Mouse (Mus musculus): ENCODE measurements around the gene Calr4.

Calr4 gene

DNA sequence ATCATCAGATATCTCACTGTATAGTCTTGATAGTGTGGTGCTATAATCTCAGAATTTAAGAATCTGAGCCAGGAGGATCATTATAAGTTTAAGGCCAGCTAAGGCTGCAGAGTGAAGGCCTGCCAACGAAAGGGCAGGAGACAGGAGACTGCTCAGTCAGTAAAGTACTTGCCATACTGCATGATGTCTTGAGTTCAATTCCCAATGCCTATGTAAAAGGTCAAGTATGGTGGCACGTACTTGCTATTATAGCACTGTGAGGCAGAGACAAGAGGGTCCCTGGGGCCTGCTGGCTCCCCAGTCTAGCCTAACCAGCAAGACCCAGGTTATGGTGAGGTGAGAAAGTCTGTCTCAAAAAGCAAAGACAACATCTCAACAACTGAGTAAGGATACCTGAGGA lies at the start of gene Calr4:
TSS of gene Calr4 (plus strand) at position 301 of the 400 bp plus-strand sequence.
- no peak for DNase-seq (ENCODE audit: low read depth)

DNA sequence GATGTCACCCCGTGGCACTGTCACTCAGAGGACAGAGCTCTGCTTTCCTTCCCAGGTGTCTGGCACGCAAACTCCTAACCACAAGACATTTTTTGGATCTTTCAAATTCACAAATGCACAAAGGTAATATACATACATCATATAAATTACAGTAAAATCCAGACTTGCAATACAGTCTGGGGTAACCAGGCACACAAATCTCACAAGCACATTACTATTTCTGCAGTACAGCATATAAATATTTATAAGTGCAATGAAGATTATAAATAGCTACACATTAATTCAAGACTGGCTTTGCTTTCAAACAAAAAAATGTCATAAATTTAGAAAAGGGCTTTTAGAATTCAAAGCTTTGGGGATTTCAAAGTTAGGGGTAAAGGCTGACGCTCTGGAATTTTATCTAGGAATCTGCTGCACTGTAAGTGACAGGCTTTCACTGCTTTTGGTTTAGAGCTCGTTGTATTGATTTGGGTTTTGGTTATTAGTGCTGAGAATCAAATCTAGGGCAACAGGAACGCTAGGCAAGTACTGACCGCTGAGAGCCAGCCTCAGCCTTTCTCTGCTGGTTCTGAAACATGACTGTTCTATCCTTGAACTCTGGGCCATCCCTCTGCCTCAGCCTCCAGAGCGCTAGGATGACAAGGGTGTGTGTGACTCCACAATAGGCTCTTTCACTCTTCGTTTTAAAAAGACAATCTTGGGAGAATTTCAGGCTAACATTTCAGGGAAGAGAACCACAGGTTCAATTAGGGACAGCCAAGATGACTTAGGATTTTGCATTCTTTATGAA lies 48.5 kb upstream of the Calr4 start:
- DNase-seq (ENCODE audit: low read depth) = no peak

GRCm38 (mm10) chr4:109191598-109191997 lies 42.7 kb upstream of the Calr4 start:
- no peak for DNase-seq (ENCODE audit: low read depth)

- DNase-seq (ENCODE audit: low read depth) = no peak
These were observed 40.4 kb upstream of the Calr4 start for GRCm38 (mm10) chr4:109193886-109194285.

DNA sequence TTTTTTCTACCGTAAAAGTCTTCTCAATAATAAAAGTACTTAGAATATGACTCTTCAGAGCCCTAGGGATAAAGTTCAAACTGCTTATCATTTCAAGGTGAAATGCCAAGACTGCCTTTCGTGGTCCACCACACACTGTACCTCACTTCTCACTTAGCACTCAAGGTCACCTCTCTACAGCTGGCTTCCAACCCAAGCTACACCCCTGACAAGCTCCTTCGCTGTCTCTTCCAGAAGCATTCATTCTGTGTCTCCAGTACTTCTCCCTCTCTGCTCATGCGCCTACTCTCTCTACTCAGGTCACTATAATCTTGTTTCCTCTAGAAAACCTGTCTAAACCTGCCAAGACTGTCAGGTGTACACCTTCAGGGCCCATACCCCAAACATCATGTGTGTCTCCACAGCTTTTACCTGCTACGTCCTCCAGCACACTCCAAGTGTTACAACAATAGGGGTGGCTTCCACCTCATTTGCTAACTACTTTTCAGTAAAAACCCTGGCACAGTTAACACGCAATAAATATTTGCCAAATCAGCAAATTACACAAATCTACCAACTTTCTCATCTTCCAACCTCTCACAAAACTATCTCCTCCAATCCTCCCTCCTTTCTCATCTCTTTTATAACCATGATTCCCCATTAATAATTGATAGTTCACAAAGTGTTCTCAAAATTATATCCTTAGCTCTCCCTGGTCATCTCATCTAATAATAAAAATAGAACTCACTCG lies 38.2 kb upstream of the Calr4 start:
- no peak for DNase-seq (ENCODE audit: low read depth)

DNA sequence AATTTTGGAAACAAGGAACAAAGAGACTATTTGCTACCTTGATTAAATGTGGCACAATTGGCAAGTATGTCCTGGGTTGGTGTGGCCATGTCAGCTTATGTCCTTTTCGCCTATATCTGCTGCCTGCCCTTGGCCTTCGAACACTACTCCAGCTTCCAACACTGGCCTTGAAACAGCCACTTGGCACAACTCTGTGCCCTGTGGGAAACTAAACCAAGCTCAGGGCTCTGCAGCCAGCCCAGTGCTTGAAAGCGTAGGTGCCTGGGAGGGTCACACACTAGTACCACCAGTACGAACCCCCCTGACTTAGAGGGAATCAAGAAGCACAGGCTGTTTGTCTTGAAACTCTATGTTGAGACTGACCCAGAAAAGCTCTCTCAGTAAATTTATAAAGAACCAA lies 35.2 kb upstream of the Calr4 start:
- no peak for DNase-seq (ENCODE audit: low read depth)

GRCm38 (mm10) chr4:109201582-109202424 lies 32.5 kb upstream of the Calr4 start, which contains the start of gene Osbpl9:
Osbpl9 (minus strand) TSS chr4:109202272.
- peak; percentile 94 for DNase-seq (ENCODE audit: low read depth)

DNA sequence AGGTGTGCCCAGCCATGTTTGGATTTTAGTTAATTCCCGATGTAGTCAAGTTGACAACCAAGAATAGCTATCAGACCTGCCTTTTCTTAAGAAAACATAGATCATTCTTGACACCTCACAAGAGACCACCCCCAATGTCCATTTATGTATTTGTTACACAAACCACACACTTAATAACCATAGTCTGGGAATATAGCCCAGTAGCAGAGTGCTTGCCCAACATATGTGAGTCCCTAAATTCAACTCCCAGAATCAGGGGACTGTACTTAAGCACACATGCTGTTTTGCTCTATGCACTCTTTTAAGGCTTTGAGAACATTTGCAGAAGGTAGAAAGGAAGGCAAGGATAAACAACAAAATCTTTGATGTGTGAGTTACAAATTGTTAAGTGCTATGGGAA lies 30.4 kb upstream of the Calr4 start:
- DNase-seq (ENCODE audit: low read depth) = no peak

- no peak for DNase-seq (ENCODE audit: low read depth)
These were observed 29.9 kb upstream of the Calr4 start for GRCm38 (mm10) chr4:109204416-109204815.

DNA sequence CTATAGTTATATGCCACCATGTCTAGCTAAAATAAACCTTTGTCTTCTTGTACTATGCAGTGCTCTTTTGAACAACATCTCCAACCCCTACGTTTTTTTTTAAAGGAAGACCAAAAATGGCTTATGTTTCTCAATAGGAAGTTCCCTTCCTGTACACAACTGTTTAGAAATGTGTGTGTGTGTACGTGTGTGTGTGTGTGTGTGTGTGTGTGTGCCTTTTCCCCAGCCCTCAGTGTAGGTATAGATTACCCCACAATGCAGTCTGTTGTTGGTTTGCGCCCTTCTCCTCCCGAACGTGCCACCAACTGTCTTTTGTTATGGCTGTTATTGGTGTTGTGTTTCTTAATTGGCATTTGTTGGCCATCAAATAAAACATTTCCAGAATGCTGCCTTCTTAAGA lies 26.8 kb upstream of the Calr4 start:
- no peak for DNase-seq (ENCODE audit: low read depth)

DNA sequence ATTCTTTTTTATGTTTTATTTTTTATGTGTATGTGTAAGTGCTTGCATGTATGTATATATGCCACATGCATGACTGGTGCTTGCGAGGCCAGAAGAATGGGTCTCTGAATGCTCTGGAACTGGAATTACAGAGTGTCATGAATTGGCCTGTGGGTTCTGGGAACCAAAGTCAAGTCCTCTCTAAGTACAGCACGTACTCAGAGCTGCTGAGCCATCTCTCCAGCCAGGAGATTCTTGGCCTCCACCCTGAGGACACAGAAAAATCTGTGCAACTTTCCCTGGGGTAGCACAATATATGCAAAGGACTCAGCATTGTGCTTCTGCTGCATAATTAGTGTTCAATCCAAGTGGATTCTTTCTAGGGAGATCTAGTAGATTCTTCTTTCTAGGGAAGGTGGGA lies 24.0 kb upstream of the Calr4 start:
- DNase-seq (ENCODE audit: low read depth) = no peak

GRCm38 (mm10) chr4:109210881-109211280 lies 23.4 kb upstream of the Calr4 start:
- no peak for DNase-seq (ENCODE audit: low read depth)

GRCm38 (mm10) chr4:109213986-109214385 lies 20.3 kb upstream of the Calr4 start:
- no peak for DNase-seq (ENCODE audit: low read depth)

DNA sequence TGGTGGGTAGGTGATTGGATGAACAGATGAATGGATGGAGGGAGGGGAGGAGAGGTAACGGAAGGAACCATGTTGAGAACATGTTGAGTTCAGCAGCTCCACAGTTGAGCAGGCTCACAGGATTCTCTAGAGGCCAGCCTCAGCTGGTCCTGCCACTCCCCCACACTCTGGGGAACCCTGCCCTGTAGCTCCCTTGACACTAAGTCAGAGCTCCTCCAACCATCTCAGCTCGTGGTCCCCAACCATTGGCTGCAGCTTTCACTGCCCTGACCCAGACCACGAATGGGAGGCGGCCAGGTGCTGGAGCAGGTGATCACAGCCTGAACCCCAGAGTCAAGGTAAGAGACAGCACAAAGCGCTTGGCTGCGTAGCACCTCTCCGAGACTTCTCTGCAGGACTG lies 16.3 kb upstream of the Calr4 start:
- no peak for DNase-seq (ENCODE audit: low read depth)

DNA sequence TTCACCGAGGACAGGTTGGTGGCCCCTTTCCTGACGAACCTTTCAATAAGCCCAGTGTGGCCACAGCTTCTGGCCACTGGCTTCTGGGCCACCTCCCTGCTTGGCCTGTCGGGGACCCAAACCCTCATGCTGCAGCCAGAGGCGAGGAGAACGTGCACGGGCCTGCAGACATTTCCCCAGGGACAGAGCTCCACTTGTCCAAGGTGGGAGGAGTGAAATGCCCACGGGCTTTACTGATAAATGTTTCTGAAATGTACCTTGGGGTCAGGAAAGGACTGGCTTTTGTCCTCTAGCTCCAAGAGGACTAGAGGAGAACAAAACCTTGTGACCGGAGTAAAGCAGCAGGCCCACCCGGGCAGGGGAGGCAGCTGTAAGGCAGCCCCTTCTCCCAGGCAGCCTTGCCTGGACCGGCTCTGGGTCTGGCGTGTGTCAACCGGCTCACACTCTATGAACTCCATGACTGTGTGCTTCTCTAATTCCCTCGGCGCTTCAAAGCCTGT lies 13.8 kb upstream of the Calr4 start:
- DNase-seq (ENCODE audit: low read depth) = no peak

DNA sequence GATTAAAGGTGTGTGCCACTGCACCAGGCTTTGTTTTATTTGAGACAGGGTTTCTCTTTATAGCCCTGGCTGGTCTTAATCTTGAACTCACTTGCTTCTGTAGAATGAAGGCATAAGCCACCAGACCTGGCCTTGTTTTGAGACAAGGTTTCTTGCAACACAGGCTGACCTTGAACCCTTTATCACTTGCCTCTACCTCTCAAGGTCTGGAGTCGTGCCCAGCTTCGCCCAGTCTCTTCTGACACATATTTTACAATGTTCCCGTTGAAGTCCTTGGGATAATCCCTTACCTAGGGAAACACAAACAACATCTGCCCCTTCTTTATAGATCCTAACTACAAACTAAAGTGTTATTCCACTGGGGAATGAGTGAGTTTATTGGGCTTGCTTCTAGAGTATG lies 12.3 kb upstream of the Calr4 start:
- no peak for DNase-seq (ENCODE audit: low read depth)

DNA sequence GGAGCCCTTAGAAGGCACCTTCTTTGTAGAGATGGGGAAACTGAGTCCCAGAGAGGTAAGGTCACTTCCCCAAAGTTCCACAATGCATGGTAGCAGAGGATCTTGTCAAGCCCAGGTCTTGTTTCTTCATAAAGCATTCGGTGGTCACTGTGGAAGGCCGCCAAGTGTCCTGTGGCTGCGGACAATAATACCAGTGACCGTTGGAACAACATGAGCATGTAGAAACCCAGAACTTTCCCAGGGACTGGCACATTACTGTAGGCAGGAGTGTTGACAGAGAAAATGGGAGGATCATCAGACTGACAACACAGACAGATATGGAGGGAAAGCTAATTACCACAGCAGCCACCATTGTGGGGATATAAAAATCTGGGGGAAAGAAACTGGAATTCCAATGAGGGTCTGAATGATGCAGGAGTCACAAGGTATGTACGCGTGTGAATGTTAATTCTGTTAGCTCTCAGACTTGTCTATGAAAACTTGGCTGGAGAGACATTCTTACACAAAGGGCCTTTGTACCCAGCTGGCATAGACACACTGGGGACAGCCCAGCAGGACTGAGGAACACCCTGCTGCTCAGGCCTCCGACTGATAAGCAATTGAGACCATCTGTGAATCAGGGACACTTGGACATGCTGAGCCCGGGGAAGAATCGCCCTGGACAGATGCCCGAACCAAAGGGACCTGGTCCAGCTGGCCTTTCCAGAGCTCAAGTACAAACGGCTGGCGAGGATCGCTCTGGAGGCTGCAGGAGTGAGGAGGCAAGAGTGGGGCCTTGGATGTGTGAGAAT lies 9.3 kb upstream of the Calr4 start:
- DNase-seq (ENCODE audit: low read depth) = no peak

DNA sequence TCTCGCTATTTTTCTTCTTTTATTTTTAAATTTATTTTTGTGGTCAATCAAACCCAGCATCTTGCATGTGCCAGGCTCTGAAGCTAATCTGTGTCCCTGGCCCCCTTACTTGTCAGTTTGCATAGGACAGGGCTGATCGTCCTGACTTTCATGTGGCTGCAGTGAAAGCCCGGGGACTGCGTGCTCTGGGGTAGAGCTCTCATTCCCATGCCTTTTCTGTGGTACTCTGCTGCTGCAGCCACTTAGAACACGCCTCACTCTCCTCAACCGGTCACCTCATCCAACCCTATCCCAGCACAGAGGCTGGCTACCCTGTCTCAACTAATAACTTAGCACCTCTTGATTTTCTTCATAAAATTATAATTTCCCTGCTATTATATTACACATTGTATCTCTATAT lies 8.7 kb upstream of the Calr4 start:
- DNase-seq (ENCODE audit: low read depth) = no peak

- no peak for DNase-seq (ENCODE audit: low read depth)
These were observed 8.2 kb upstream of the Calr4 start for GRCm38 (mm10) chr4:109226071-109226470.

GRCm38 (mm10) chr4:109229766-109230279 lies 4.5 kb upstream of the Calr4 start:
- no peak for DNase-seq (ENCODE audit: low read depth)

DNA sequence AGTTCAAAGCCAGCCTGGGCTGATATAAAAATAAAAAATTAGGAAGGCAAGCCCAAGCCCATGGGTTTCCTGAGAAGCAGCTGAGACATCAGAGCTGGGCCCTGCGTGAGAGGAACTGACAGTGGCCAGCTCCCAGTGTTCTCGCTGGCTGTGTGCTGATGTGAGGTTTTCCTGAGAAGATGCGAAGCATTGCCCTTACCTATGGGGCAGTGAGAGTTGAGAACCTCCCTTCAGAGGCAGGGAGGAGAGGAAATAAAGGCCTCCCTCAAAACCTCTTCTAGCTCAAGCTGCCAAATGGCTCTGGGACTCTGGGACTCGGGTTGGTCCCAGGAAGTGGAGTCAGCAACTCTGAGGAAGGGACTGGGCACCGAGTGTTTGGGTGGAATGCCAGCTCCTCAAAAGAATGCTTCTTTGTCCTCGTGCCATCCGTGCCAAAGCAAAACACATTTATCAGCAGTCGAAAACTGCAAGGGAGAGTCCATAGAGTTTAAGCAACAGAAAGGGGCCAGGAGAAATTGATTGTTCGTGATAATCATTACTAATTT lies 593 bp downstream of the Calr4 start:
- DNase-seq (ENCODE audit: low read depth) = no peak
